Mouse (Mus musculus): ENCODE results near the gene Ibtk. TPM values are rescaled to one million over a fixed set of nuclear protein-coding genes. Genes with fewer than 3 reads are reported as not detected.

The Ibtk gene
- total RNA-seq, 2 experiments from 2014 or later = 22.3 TPM

Other genes starting within 250 kb of the Ibtk start
- gene Tpbg, start 93.0 kb upstream of the Ibtk start, total RNA-seq (2021) = 10 to 100 TPM; 28.0 to 37.1 TPM